Mouse (Mus musculus): Measurements from ENCODE around the gene Olfr70. TPM values are rescaled to one million over a fixed set of nuclear protein-coding genes. Genes with fewer than 3 reads are reported as not detected.
A peak's percentile ranks its signal among the peaks of the same experiment; 100 is the strongest.

Gene Olfr70
- polyA plus RNA-seq, 2 experiments: not detected

DNA sequence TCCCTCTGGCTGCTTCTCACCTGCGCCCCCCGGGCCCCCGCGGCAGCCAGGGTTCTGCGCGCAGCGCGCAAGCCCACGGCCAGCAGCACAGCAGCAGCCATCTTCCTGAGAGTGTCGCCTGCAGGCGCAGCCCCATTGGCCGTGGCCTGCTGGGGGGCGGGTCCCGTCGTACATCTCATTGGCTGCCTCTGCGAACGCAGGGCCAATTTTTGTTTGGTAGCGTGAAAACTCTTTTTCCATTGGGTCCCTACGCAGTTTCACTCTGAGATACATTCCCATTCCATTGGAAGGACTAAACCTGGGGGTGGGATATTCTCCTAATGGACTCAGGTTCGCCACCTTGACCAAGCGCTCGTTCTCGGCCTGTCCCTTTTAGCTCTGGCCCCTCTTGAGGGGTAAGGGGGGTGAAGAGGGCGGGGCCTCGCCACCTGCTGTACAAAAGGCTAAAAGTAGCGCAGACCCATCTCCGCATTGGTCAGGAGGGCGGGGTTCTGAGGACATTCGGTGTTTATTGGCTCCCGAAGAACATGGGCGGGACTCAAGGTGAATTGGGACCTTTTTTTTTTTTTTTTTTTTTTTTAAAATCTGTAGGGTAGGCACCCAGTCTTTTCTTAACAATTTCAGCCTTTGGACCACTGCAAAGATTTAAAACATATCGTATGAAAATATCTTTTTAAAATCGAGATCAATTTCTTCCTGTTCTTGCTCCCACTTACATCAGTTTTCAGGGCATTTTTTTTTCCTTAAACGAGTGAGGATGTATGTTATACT is 44.1 kb downstream of the Olfr70 start, which contains the start of gene Hint2:
Hint2 (minus strand) TSS at position 128 of the 771 bp plus-strand sequence.
- H3K4me3 ChIP-seq (replicated peaks; ENCODE audit: low read length): peak within 1 kb of the TSS; percentile 80
- H3K36me3 ChIP-seq (ENCODE audit: control insufficient read depth, insufficient read depth, low read length): no peaks in the 10 kb centered on the region
- H3K4me2 ChIP-seq (replicated peaks; ENCODE audit: low read depth, low read length, severe bottlenecking): peak within 1 kb of the TSS; percentile 76
- ATAC-seq (ENCODE audit: low FRiP score, low read depth): peak; percentile 96
- TF ChIP-seq POLR2A (IDR thresholded peaks at IDR 0.05; ENCODE audit: borderline replicate concordance, extremely low read depth, insufficient read depth, insufficient read length): peak; percentile 75; the same call in 1 of the 2 replicates
- H3K4me1 ChIP-seq (ENCODE audit: control insufficient read depth, insufficient read depth, low read length): peaks cover 5% of the 10 kb centered on the region; the same call in 1 of the 2 replicates
- WGBS: 2% methylated on average over 34 of the region's 34 CpGs
- H3K27me3 ChIP-seq (ENCODE audit: control insufficient read depth, insufficient read depth, low read length): no peaks in the 10 kb centered on the region
- DNase-seq (ENCODE audit: low spot score): peak; percentile 97
- H3K9ac ChIP-seq (ENCODE audit: low read depth, low read length, severe bottlenecking): peak within 1 kb of the TSS; percentile 79
- H3K27ac ChIP-seq (replicated peaks; ENCODE audit: low read depth, low read length): peak within 1 kb of the TSS; percentile 84
- no peaks in the 10 kb centered on the region for H3K9me3 ChIP-seq (ENCODE audit: control insufficient read depth, low read length)

DNA sequence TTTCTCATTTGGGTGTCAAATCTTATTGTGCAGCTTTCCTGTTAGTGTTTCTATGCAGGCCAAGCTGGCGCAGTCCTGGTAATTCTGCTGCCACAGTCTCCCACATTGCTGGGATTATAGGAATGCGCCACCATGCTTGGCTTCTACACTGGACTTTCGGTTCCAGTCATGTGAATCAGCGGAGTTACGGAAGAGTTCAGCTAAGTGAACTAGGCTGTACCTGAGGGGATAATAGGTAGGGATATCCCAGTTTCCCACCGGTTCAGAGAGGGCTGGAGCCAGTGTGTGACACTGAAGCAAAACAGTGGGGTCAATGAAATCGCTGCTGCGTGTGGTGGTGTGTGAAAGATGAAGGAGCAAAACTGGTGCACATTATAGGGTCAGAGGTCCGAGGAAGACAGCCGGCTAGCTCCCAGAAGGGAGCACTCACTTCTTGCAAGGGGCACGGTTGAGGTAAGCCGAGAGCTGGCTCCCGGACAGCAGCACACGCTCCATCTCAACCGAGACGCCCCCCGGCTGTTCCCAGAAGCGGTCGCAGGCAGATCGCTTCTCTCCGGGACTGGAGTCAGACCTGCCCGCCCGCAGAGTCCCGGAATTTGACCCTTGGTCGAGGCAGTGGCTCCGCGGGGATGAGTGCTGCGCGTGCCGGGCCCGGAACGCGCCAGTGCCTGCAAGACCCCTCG is 44.8 kb downstream of the Olfr70 start:
- Histone ChIP-seq H3K4me1 (ENCODE audit: control insufficient read depth, insufficient read depth, low read length) (peaks cover 5% of the 10 kb centered on the region; the same call in 1 of the 2 replicates), H3K27ac (replicated peaks; ENCODE audit: low read depth, low read length) (peak overlapping the region; percentile 84), H3K4me2 (replicated peaks; ENCODE audit: low read depth, low read length, severe bottlenecking) (peak overlapping the region; percentile 76), H3K27me3 (ENCODE audit: control insufficient read depth, insufficient read depth, low read length) (no peaks in the 10 kb centered on the region), H3K9me3 (ENCODE audit: control insufficient read depth, low read length) (no peaks in the 10 kb centered on the region), H3K36me3 (ENCODE audit: control insufficient read depth, insufficient read depth, low read length) (0 out of 2 replicates have a peak, but pooled peaks cover 2% of the 10 kb centered on the region), H3K4me3 (replicated peaks; ENCODE audit: low read length) (peak overlapping the region; percentile 80), H3K9ac (ENCODE audit: low read depth, low read length, severe bottlenecking) (peak overlapping the region; percentile 79)
- 7% methylated on average over 26 of the region's 34 CpGs for WGBS
- ATAC-seq (ENCODE audit: low FRiP score, low read depth) (peak; percentile 25), DNase-seq (ENCODE audit: low spot score) (peak; percentile 14)
- no peak for TF ChIP-seq POLR2A (IDR thresholded peaks at IDR 0.05; ENCODE audit: borderline replicate concordance, extremely low read depth, insufficient read depth, insufficient read length)

DNA sequence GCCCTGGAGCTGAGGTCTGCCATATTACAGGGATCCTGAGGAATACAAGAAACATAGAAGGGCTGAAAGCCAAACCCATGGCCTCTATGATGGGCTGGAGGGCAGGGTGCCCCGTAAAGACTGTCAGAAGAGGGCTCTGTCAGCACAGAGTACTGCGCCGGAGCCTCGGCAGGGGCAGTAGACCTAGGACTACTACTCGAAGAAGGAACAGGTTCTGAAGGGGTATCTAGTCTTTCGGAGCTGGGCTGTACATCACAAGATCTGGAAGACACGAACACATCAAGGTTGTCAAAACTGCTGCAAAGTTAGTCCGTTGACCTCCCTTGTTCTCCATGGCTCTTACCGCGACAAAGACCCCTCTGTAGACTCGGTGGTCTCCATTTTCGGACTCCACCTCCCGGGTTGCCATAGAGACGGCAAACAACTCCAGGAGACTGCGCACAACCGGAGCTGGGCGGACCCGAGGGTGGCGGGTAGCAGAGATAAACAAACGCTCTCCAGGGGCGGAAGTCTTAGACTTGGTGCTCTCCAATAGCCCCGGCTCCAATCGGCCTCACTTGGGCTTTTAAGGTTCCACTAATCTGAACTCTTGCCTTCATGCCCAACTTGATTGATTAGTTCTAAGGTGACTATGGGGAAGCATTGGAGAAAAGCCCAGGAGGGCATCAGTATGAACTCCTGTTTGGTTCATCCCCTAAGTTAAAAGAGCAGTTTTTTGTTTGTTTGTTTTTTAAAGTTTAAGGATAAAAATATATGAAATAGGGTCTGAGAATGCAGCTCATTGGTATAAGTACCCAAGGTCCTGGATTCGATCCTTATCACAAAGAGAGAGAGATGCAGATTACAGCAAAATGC is 47.2 kb downstream of the Olfr70 start, which contains the start of gene Spag8:
Spag8 (minus strand) TSS at position 434 of the 855 bp plus-strand sequence.
- no peak for DNase-seq (ENCODE audit: low spot score)

DNA sequence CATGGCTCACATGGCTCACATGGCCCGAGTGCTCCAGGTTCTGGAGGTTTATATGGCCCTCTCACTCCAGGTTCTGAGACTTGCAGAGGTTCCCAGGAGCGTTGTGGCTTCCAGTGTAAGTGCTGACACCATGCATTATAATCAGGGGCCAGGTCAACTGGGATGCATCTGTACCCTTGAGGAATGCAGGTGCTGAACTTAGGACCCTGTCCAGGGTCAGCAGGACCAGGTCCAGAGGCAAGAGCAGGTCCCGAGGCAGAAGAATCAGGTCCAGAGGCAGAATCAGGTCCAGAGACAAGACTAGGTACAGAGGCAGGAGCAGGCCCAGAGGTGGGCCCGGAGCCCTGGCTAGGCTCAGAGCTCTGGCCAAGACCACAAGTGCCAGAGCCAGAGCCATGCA is 47.9 kb downstream of the Olfr70 start:
- no peak overlapping the region for H3K4me3 ChIP-seq (replicated peaks; ENCODE audit: low read length)
- H3K27me3 ChIP-seq (ENCODE audit: control insufficient read depth, insufficient read depth, low read length): no peaks in the 10 kb centered on the region
- H3K9me3 ChIP-seq (ENCODE audit: control insufficient read depth, low read length): peaks cover 7% of the 10 kb centered on the region; the same call in 1 of the 2 replicates
- ATAC-seq (ENCODE audit: low FRiP score, low read depth) (no peak), DNase-seq (ENCODE audit: low spot score) (no peak)
- H3K27ac ChIP-seq (replicated peaks; ENCODE audit: low read depth, low read length): no peak overlapping the region
- TF ChIP-seq POLR2A (IDR thresholded peaks at IDR 0.05; ENCODE audit: borderline replicate concordance, extremely low read depth, insufficient read depth, insufficient read length): no peak
- H3K4me2 ChIP-seq (replicated peaks; ENCODE audit: low read depth, low read length, severe bottlenecking): no peak overlapping the region
- 95% methylated on average over 4 of the region's 4 CpGs for WGBS
- H3K4me1 ChIP-seq (ENCODE audit: control insufficient read depth, insufficient read depth, low read length): peaks cover 5% of the 10 kb centered on the region; the same call in 1 of the 2 replicates
- H3K9ac ChIP-seq (ENCODE audit: low read depth, low read length, severe bottlenecking): no peak overlapping the region
- H3K36me3 ChIP-seq (ENCODE audit: control insufficient read depth, insufficient read depth, low read length): peaks cover 31% of the 10 kb centered on the region

More for the DNA sequence above, 47.2 kb downstream of the Olfr70 start, which contains the start of gene Spag8:
- H3K36me3 ChIP-seq (ENCODE audit: control insufficient read depth, insufficient read depth, low read length): peaks cover 24% of the 10 kb centered on the region
- no peaks in the 10 kb centered on the region for H3K27me3 ChIP-seq (ENCODE audit: control insufficient read depth, insufficient read depth, low read length)
- peaks cover 7% of the 10 kb centered on the region; the same call in 1 of the 2 replicates for H3K9me3 ChIP-seq (ENCODE audit: control insufficient read depth, low read length)
- H3K27ac ChIP-seq (replicated peaks; ENCODE audit: low read depth, low read length): no peak within 1 kb of the TSS
- H3K4me2 ChIP-seq (replicated peaks; ENCODE audit: low read depth, low read length, severe bottlenecking): peak within 1 kb of the TSS; percentile 39
- TF ChIP-seq POLR2A (IDR thresholded peaks at IDR 0.05; ENCODE audit: borderline replicate concordance, extremely low read depth, insufficient read depth, insufficient read length): no peak
- no peak within 1 kb of the TSS for H3K9ac ChIP-seq (ENCODE audit: low read depth, low read length, severe bottlenecking)
- no peak within 1 kb of the TSS for H3K4me3 ChIP-seq (replicated peaks; ENCODE audit: low read length)
- WGBS: 21% methylated on average over 24 of the region's 24 CpGs
- H3K4me1 ChIP-seq (ENCODE audit: control insufficient read depth, insufficient read depth, low read length): peaks cover 5% of the 10 kb centered on the region; the same call in 1 of the 2 replicates
- ATAC-seq (ENCODE audit: low FRiP score, low read depth): no peak

Data from limb, embryonic 14.5 days (tissue).